Mouse (Mus musculus) heart, postnatal 0 days (tissue): ENCODE measurements at regions not wholly inside any gene's neighbourhood (a gene's known extent, or its start where the extent isn't known, plus 50 kb on each side); places are given as distances from the start of the nearest gene placed in this dataset.

Experiments
- CTCF ChIP-seq: IDR thresholded peaks from 2 replicates; pipeline ENCODE4 v1.5.1; 2016; ENCODE audit warnings: antibody characterized with exemption, control low read depth, low read depth
- EP300 ChIP-seq: IDR thresholded peaks from 2 replicates; pipeline ENCODE4 v1.6.1; 2016; ENCODE audit warnings: antibody characterized with exemption, low read depth

DNA sequence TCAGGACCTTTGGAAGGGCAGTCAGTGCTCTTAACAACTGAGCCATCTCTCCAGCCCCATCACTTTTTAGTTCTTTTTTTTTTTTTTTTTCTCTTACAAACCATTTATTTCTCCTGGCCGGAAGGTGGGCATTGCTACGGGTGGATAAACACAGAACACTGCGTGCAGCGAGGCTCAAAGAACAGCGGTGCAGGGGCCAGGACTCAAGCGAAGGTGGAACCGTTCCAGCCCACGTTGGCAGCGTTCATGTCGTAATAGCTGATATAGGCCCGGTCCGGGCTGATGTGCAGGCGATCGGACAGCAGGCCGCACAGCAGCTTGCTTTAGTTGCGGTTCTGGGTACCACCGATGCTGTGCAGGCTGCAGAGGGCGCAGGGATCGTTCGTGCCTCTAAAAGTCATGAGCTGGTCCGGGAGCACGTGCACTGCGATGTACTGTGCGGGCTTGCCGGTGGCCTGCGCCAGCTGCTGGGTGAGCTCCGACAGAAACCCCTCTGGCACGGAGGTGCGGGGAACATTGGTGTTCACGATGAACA is 164.3 kb downstream of the Zfp281 start:
- TF ChIP-seq CTCF (no peak), EP300 (no peak)
